Mouse (Mus musculus): ENCODE measurements around the gene Gh. TPM values are rescaled to one million over a fixed set of nuclear protein-coding genes. Genes with fewer than 3 reads are reported as not detected.

The Gh gene
- polyA plus RNA-seq, 1 experiment from 2014 or later, result not detected

DNA sequence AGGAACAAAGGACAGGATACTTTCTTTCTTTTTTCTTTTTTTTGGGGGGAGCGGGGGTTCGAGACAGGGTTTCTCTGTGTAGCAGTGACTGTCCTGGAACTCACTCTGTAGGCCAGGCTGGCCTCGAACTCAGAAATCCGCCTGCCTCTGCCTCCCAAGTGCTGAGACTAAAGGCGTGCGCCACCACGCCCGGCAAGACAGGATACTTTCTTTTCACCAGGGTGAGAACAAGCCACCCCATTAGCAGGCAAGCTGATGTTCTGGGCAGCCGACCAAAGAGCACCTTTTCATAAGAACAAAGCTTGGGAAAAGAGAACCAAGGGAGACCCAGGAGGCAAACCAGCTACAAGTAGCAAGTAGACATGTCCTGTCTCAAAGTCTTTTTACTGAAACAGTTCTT is 5.1 kb upstream of the Gh start:
- 88% methylated on average over 9 of the region's 9 CpGs for WGBS
- no peak for ATAC-seq (ENCODE audit: low FRiP score)
- Histone ChIP-seq H3K27ac (no peak overlapping the region), H3K9ac (no peak overlapping the region), H3K9me3 (replicated peaks) (no peaks in the 10 kb centered on the region), H3K36me3 (no peaks in the 10 kb centered on the region), H3K4me3 (no peak overlapping the region), H3K4me1 (no peaks in the 10 kb centered on the region), H3K27me3 (no peaks in the 10 kb centered on the region), H3K4me2 (replicated peaks) (no peak overlapping the region)

DNA sequence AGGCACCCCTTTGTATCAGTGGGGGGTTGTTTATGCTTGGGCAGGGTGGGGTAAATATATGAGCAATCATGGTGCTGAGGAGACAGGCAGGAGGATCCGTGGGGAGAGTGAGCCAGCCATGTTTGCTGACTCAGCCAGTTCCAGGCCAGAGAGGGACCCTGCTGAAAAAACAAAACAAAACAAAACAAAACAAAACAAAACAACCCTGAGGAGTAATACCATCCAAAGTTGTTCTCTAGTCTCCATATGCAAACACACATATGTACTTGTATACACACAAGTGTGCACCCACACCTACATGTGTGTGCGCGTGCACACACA is 4.4 kb upstream of the Gh start:
- H3K4me3 ChIP-seq, result no peak overlapping the region
- H3K4me2 ChIP-seq (replicated peaks), result no peak overlapping the region
- no peaks in the 10 kb centered on the region for H3K9me3 ChIP-seq (replicated peaks)
- H3K36me3 ChIP-seq, result no peaks in the 10 kb centered on the region
- 81% methylated on average over 3 of the region's 3 CpGs for WGBS
- no peaks in the 10 kb centered on the region for H3K27me3 ChIP-seq
- no peak for ATAC-seq (ENCODE audit: low FRiP score)
- no peak overlapping the region for H3K9ac ChIP-seq
- H3K27ac ChIP-seq, result no peak overlapping the region
- H3K4me1 ChIP-seq, result no peaks in the 10 kb centered on the region

DNA sequence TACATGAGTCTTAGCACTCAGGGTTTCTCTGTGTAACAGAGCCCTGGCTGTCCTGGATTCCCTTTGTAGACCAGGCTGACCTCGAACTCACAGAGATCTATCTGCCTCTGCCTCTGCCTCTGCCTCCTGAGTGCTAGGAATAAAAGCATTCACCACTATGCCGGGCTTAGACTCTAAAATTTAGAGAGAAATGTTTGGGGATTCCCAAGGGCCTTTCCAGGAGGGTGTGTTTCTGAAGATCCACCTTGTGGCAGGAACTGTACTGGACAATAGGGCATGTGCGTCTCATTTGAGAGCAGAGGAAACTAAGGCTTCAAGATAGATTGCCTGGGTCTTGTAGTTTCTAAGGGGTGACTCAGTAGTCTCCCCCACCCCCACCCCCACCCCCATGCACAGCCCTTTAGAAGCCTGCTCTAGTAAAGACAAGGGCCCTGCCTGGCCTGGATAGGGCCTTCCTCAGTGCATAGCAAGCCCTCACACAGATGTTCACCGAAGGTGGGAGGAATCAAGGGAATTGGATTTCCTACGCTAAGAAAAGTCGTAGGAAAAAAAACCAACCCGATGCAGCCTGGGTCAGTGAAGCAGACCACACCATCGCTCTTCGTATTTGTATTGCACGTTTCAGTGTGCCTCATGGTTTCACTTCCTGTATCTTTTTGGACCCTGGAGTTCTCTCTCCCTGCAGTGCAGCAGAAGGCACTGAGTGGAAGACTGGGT is 3.8 kb upstream of the Gh start:
- Histone ChIP-seq H3K4me2 (replicated peaks) (no peak overlapping the region), H3K4me1 (no peaks in the 10 kb centered on the region), H3K27me3 (no peaks in the 10 kb centered on the region), H3K9me3 (replicated peaks) (no peaks in the 10 kb centered on the region), H3K9ac (no peak overlapping the region), H3K4me3 (no peak overlapping the region), H3K27ac (no peak overlapping the region), H3K36me3 (no peaks in the 10 kb centered on the region)
- 83% methylated on average over 10 of the region's 10 CpGs for WGBS
- no peak for ATAC-seq (ENCODE audit: low FRiP score)

DNA sequence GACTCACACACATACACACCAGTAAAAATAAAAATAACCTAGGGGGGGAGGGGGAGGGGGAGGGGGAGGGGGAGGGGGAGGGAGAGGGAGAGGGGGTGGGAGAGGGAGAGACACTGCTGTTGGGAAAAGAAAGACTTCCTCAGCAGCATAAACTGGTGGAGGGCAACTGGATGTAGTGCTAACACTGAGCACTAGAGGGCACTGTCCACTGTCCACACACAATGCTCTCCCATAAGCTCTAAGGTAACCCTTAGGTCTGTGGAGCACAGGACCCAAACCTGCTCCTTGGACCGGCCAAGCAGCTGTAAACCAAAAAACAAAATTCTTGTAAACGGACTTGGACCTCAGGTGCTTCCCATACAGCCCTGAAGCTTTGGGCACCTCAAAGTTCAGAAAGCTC is 969 bp upstream of the Gh start:
- H3K4me2 ChIP-seq (replicated peaks), result no peak overlapping the region
- WGBS, result 21% methylated on average over 2 of the region's 2 CpGs
- H3K27ac ChIP-seq, result no peak overlapping the region
- no peak overlapping the region for H3K9ac ChIP-seq
- ATAC-seq (ENCODE audit: low FRiP score), result no peak
- no peaks in the 10 kb centered on the region for H3K36me3 ChIP-seq
- H3K9me3 ChIP-seq (replicated peaks), result no peaks in the 10 kb centered on the region
- no peaks in the 10 kb centered on the region for H3K27me3 ChIP-seq
- H3K4me3 ChIP-seq, result no peak overlapping the region
- H3K4me1 ChIP-seq, result no peaks in the 10 kb centered on the region

DNA sequence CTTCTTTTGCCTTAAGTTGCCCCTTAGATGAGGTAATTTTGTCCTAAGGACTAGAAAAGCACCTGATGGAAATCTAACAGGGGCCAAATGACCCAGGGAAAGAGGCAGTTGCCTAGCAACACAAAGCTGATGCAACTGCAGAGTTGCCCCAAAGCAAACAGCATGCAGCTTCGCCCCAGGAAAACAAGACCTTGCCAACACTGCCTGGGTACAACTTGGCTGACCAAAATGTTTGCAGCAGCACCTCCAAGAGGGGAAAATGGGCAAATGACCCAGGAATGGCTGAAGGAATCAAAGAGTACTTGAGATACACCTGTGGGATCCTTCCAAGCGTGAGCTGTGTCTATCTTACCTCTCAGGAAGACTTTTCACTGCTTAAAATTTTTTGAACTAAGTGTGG is 9.8 kb downstream of the Gh start:
- Histone ChIP-seq H3K36me3 (no peaks in the 10 kb centered on the region), H3K27ac (no peak overlapping the region), H3K4me3 (no peak overlapping the region), H3K4me1 (no peaks in the 10 kb centered on the region), H3K9ac (no peak overlapping the region), H3K9me3 (replicated peaks) (no peaks in the 10 kb centered on the region), H3K27me3 (no peaks in the 10 kb centered on the region), H3K4me2 (replicated peaks) (no peak overlapping the region)
- no peak for ATAC-seq (ENCODE audit: low FRiP score)
- 88% methylated on average over 2 of the region's 2 CpGs for WGBS

DNA sequence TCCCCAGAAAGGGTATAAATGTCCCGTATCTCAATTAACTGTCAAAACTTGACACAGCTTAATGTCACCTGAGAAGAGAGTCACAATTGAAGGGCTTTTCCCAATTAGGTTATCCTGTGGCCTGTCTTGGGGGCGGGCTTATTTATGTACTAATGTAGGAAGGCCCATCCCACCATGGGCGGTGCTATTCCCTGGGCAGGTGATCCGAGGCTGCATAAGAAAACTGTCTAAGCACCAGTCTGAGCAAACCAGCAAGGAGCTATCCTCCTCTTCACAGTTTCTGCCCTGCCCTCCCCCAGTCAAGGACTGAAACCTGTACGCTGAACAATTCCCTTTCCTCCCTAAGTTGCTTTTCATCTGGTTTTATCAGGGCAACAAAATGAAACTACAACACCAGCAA is 11.3 kb downstream of the Gh start:
- Histone ChIP-seq H3K4me2 (replicated peaks) (no peak overlapping the region), H3K9ac (no peak overlapping the region), H3K4me3 (no peak overlapping the region), H3K27ac (no peak overlapping the region), H3K36me3 (no peaks in the 10 kb centered on the region), H3K4me1 (no peaks in the 10 kb centered on the region), H3K27me3 (no peaks in the 10 kb centered on the region), H3K9me3 (replicated peaks) (no peaks in the 10 kb centered on the region)
- ATAC-seq (ENCODE audit: low FRiP score), result no peak
- WGBS, result 91% methylated on average over 5 of the region's 5 CpGs

DNA sequence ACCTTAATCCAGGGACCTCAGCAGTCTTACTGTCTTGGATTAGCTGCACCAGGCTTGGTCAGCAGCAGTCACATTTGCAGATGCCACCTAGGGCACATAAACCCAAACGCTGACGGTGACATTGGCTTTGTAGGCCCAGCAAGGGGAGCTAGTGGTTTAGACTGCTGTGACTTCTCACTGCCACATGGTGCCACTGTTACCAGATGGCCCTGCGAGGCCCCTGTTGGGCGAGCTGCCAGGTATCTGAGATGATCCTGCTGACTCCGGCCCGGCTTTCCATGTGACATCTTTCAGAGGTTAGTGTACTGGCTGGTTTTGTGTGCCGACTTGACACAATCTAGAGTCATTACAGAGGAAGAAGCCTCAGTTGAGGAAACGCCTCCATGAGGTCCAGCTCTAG is 12.3 kb downstream of the Gh start:
- WGBS, result 73% methylated on average over 8 of the region's 8 CpGs
- Histone ChIP-seq H3K36me3 (no peaks in the 10 kb centered on the region), H3K4me3 (no peak overlapping the region), H3K9me3 (replicated peaks) (no peaks in the 10 kb centered on the region), H3K4me2 (replicated peaks) (no peak overlapping the region), H3K4me1 (no peaks in the 10 kb centered on the region), H3K27me3 (no peaks in the 10 kb centered on the region), H3K27ac (no peak overlapping the region), H3K9ac (no peak overlapping the region)
- no peak for ATAC-seq (ENCODE audit: low FRiP score)

DNA sequence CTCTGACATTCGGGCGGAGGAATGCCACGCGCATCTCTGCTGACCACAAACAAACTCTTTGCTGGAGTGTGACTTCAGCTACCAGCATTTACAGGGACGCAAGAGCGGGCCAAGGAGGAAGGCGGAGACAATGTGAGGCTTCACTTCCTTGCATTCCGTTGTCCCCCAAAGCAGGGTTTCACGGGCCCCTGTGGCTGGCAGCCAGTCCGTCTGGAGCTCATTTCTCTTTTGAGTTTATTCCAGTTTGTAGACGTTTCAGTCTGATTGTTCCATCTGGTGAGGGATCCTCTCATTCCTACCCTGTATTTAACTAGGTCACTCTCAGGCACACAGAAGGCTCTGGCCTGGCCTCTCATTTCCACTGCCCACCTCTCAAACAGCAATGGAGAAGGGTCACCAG is 14.7 kb downstream of the Gh start:
- 0 out of 2 replicates have a peak, but pooled peaks cover 2% of the 10 kb centered on the region for H3K4me1 ChIP-seq
- no peak overlapping the region for H3K4me2 ChIP-seq (replicated peaks)
- H3K27me3 ChIP-seq, result no peaks in the 10 kb centered on the region
- H3K36me3 ChIP-seq, result no peaks in the 10 kb centered on the region
- H3K9me3 ChIP-seq (replicated peaks), result no peaks in the 10 kb centered on the region
- H3K9ac ChIP-seq, result no peak overlapping the region
- H3K4me3 ChIP-seq, result no peak overlapping the region
- 71% methylated on average over 11 of the region's 11 CpGs for WGBS
- no peak for ATAC-seq (ENCODE audit: low FRiP score)
- H3K27ac ChIP-seq, result no peak overlapping the region

DNA sequence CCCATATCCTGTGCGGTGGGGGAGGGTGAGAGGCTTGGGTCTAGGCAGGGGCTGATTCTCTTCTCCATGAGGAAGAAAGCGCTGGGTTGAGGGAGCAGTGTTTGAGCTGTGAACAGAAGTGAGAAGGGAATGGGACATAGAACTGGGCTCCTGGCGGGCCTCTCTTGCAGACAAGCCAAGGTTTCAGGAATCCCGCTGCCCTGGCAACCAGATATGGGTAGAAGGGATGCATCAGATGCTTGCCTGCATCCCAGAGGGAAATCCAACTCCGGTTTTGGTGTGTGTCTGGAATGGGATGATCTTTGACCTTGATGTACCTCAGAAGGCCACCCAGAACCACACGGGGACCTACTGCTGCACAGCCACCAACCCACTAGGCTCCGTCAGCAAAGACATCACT is 15.5 kb downstream of the Gh start:
- WGBS, result 85% methylated on average over 7 of the region's 7 CpGs
- H3K9me3 ChIP-seq (replicated peaks), result no peaks in the 10 kb centered on the region
- H3K9ac ChIP-seq, result no peak overlapping the region
- H3K27ac ChIP-seq, result no peak overlapping the region
- H3K4me1 ChIP-seq, result 0 out of 2 replicates have a peak, but pooled peaks cover 3% of the 10 kb centered on the region
- ATAC-seq (ENCODE audit: low FRiP score), result no peak
- H3K4me3 ChIP-seq, result no peak overlapping the region
- no peaks in the 10 kb centered on the region for H3K36me3 ChIP-seq
- H3K27me3 ChIP-seq, result no peaks in the 10 kb centered on the region
- no peak overlapping the region for H3K4me2 ChIP-seq (replicated peaks)

DNA sequence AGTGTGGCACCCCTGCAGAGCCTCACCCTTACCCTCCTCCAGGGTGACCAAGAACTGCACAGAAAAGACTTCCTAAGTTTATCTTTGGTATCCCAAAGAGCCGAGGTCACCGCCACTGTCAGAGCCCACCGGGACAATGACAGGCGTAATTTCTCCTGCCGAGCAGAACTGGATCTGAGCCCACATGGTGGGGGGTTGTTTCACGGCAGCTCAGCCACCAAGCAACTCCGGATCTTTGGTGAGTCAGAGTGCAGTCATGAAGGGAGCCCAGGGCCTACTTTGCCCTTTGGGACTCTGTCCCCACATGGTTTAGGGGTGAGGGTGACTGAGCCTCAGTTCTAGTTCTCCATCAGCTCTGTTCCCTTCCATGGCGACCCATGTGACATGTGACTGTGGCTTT is 17.5 kb downstream of the Gh start:
- no peaks in the 10 kb centered on the region for H3K27me3 ChIP-seq
- no peak overlapping the region for H3K27ac ChIP-seq
- no peaks in the 10 kb centered on the region for H3K36me3 ChIP-seq
- H3K9me3 ChIP-seq (replicated peaks), result no peaks in the 10 kb centered on the region
- no peak overlapping the region for H3K4me3 ChIP-seq
- H3K9ac ChIP-seq, result no peak overlapping the region
- no peak overlapping the region for H3K4me2 ChIP-seq (replicated peaks)
- no peak for ATAC-seq (ENCODE audit: low FRiP score)
- WGBS, result 65% methylated on average over 8 of the region's 8 CpGs
- H3K4me1 ChIP-seq, result 0 out of 2 replicates have a peak, but pooled peaks cover 3% of the 10 kb centered on the region

DNA sequence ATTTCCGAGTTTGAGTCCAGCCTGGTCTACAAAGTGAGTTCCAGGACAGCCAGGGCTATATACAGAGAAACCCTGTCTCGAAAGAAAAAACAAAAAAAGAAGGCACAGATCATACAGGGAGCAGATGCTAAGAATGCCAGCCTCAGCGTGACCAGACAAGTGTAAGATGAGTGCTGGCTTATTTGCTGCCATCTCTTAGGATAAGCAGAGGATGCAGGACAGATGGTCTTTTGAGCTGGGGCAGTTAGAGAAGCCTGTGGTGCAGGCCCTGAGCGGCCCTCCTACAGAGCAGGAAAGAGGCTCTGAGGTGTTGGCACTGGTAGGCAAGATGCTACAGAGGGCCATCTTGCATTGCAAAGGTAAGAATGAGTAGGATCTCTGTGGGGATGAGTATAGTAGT is 18.3 kb downstream of the Gh start:
- no peak overlapping the region for H3K4me2 ChIP-seq (replicated peaks)
- no peak for ATAC-seq (ENCODE audit: low FRiP score)
- H3K4me3 ChIP-seq, result no peak overlapping the region
- WGBS, result 84% methylated on average over 4 of the region's 4 CpGs
- no peak overlapping the region for H3K9ac ChIP-seq
- H3K27me3 ChIP-seq, result no peaks in the 10 kb centered on the region
- H3K36me3 ChIP-seq, result no peaks in the 10 kb centered on the region
- H3K9me3 ChIP-seq (replicated peaks), result no peaks in the 10 kb centered on the region
- H3K27ac ChIP-seq, result no peak overlapping the region
- H3K4me1 ChIP-seq, result 0 out of 2 replicates have a peak, but pooled peaks cover 3% of the 10 kb centered on the region

DNA sequence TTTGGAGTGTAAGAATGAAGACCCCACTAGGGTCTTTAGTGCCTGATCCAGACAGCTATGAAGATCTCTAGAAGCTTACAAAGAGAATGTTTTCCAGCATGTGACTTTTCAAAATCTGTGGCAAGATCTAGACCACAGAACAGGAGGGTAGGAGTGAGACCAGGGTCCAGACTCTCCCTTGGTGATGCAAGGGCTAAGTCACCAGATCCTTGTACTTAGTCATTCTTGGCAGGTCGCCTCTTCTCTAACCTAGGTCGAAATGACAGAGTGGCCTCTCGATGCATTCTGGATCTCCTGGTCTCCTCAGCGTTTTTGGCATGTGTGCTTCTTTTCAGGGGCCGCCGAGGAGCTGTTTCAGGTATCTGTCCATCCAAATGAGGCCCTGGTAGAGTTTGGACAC is 19.2 kb downstream of the Gh start:
- no peaks in the 10 kb centered on the region for H3K36me3 ChIP-seq
- H3K4me3 ChIP-seq, result no peak overlapping the region
- H3K4me1 ChIP-seq, result 0 out of 2 replicates have a peak, but pooled peaks cover 3% of the 10 kb centered on the region
- H3K27ac ChIP-seq, result no peak overlapping the region
- H3K27me3 ChIP-seq, result peaks cover 5% of the 10 kb centered on the region; the same call in 1 of the 2 replicates
- 89% methylated on average over 6 of the region's 6 CpGs for WGBS
- ATAC-seq (ENCODE audit: low FRiP score), result no peak
- H3K9ac ChIP-seq, result no peak overlapping the region
- no peaks in the 10 kb centered on the region for H3K9me3 ChIP-seq (replicated peaks)
- no peak overlapping the region for H3K4me2 ChIP-seq (replicated peaks)

DNA sequence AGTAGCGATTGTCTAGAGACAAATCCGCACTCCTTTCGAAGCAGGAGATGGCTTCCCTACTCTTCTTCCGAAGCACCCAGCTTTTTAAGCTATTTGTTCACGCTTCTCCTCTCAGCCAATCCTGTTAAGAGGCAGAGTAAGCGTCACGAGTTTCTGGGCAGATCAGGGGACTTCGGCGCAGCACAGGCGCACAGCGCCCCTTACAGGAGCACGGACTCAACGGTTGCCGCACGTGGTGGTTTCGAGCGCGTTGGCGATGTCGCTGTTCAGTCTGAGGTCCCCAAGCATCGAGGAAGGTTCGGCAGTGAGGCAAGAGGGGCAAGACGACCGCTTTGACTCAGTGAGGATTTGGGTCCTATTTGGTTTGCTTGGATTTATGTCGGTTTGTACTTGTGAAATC is 25.2 kb downstream of the Gh start, which contains the start of gene Tcam1:
Gene Tcam1 (plus strand): TSS at position 219 of the 400 bp plus-strand sequence.
- Histone ChIP-seq H3K9me3 (replicated peaks) (no peaks in the 10 kb centered on the region), H3K4me1 (peaks cover 8% of the 10 kb centered on the region), H3K36me3 (no peaks in the 10 kb centered on the region), H3K27me3 (peaks cover 5% of the 10 kb centered on the region; the same call in 1 of the 2 replicates), H3K4me3 (0 out of 2 replicates have a peak within 1 kb of the TSS, but pooled peaks have one; percentile 2), H3K27ac (no peak within 1 kb of the TSS), H3K4me2 (replicated peaks) (peak within 1 kb of the TSS; percentile 41), H3K9ac (no peak within 1 kb of the TSS)
- WGBS, result 11% methylated on average over 25 of the region's 25 CpGs
- ATAC-seq (ENCODE audit: low FRiP score), result peak; percentile 20; the same call in 1 of the 2 replicates

Data from hindbrain, embryonic 12.5 days (tissue).